Mouse (Mus musculus) erythroid progenitor cell, adult 5-6 weeks (primary cell): ENCODE results near the gene Fkbp6. TPM values are rescaled to one million over a fixed set of nuclear protein-coding genes. Genes with fewer than 3 reads are reported as not detected.
A peak's percentile ranks its signal among the peaks of the same experiment; 100 is the strongest.

Source experiments
- ATAC-seq: replicated peaks from 2 replicates; pipeline ENCODE4 v1.8.0; 2016; ENCODE audit warnings: moderate number of reproducible peaks, mild to moderate bottlenecking, moderate TSS enrichment, inconsistent platforms; ENCODE audit not compliant: poor library complexity, low FRiP score, severe bottlenecking
- total RNA-seq, 2 experiments: library from RNA; stranded (forward) in 1 of 2; stranded (reverse) in 1 of 2; fragments of 150-400 nt in 1 of 2; fragments of 186-747, 209-891 nt in 1 of 2; gene quantifications; 2 replicates each; pipeline versions ENCODE4 v1.2.3 to v1.2.4; 2015 to 2017; ENCODE audit warnings: low replicate concordance in 2 of 2

Gene Fkbp6
- total RNA-seq, 2 experiments from 2014 or later, result not detected

DNA sequence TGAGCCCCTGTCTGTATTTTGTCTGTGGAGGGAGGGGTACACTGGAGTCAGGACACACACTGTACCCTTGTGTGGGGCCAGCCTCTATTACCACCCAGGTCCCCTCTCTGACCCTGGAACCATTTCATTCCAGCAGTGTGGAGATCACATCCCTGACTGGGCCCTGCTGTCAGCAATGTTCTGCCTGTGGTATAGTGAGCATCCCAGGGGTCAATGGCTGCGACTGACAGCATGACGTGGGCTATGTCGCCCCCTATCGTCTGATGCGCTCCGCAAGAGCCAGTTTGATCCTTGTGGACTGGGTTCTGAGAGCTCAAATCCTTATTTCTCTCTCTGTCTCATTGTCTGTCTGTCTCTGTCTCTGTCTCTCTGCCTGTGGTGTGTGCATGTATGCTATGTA is 63.7 kb downstream of the Fkbp6 start:
- no peak for ATAC-seq

GRCm38 (mm10) chr5:135285211-135285610 is 64.6 kb downstream of the Fkbp6 start:
- ATAC-seq, result no peak

- ATAC-seq, result no peak
Observed at GRCm38 (mm10) chr5:135280226-135280625, 69.6 kb downstream of the Fkbp6 start.

DNA sequence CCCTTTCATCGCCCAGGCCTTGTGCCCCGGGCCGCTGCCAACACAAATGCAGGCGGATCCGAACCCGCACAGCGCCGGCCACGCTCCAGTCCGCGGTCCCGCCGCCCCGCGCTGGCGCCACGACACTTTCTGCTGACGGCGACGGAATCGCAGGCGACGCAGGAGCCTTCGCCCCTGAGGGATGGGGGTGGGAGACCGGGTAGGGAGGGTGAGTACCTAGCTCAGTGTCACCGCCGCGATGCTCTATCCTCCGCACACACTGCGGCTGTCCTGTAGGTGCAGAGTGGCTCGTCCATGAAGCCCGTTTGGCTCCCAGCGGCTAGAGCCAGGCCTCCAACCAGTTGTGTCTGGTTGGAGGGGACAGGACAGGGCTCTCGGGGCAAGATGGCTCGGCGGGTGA is 73.2 kb downstream of the Fkbp6 start:
- no peak for ATAC-seq

DNA sequence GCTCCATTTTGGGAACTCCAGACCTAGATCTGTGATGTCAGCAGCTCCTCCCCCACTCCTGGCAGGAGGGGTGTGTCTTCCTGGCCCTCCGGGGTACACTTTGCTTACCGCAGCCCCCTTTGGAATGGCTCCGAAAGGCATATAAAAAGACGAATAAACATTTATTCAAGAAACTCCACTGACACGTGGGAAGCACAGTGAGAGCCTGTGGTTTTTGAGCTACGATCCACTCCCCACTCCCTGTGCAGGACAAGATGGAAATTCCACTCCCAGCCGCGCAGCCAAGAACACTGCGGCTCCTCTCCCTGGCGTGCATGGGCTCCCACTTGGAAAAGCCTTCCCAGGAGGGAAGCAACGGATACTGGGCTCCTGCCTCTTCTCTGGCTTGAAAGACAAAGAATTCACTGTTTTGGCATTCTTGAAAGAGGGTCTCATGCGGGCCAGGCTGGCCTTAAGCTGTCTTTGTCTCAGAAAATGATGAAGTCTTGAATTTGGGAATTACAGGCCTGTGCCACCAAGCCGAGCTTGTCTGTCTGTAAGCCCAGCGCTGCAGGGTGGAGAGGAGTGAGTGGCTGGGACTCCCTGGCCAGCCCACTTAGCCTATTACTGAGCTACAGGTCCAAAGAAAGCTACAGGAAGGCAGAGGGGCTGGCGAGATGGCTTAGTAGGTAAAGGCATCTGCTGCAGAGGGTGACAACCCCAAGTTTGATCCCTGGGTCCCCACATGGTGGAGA is 75.0 kb downstream of the Fkbp6 start:
- ATAC-seq, result no peak

GRCm38 (mm10) chr5:135271563-135272165 is 78.2 kb downstream of the Fkbp6 start:
- ATAC-seq, result no peak

DNA sequence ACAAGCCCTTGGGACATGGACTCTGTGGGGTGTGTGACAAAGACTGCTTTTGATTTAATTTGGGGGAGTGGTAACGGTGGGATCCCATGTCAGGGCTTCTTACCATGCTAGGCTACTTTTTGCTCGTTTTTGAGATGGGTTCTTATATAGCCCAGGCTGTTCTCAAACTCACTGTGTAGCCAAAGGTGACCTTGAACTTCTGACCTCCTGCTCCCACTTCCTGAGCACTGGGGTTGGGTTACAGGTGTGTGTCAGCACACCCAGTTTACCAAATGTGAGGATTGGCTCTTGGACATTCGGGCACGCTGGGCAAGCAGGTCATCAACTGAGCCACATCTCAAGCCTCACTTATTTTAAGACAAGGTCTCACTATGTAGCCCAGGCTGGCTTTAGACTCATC is 79.5 kb downstream of the Fkbp6 start:
- ATAC-seq, result no peak

- no peak for ATAC-seq
Observed at GRCm38 (mm10) chr5:135269451-135269850, 80.4 kb downstream of the Fkbp6 start.

GRCm38 (mm10) chr5:135264548-135264947 is 85.3 kb downstream of the Fkbp6 start:
- no peak for ATAC-seq

DNA sequence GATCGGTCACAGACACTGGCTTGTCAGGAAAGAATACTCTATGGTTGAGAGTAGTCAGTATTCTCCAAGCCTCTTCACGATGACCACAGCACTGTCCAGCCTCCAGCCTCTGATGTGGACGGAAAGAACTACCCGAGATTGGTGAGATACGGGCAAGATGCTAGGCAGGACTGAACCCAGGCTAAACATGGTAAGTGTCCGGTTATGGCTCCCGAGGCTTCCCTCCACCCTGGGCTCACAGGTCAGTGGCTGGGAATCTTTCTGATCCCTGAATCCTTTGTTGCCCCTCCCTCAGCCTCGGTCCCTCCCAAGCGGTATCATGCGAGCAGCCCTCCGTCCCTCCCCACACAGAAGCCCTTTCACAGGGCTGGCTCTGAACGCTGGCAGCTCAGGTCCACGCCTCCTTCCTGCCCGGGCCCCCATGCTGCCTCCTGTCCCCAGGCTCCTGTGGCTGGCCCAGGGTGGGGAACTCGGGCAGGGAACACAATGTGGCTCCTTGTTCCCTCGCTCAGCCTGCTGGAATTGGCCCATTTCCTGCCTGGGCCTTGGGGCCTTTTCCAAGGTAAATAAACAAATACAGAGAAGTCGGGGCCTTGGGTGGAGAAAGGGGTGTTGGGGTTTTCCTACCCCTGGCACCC is 85.9 kb downstream of the Fkbp6 start:
- ATAC-seq, result no peak

DNA sequence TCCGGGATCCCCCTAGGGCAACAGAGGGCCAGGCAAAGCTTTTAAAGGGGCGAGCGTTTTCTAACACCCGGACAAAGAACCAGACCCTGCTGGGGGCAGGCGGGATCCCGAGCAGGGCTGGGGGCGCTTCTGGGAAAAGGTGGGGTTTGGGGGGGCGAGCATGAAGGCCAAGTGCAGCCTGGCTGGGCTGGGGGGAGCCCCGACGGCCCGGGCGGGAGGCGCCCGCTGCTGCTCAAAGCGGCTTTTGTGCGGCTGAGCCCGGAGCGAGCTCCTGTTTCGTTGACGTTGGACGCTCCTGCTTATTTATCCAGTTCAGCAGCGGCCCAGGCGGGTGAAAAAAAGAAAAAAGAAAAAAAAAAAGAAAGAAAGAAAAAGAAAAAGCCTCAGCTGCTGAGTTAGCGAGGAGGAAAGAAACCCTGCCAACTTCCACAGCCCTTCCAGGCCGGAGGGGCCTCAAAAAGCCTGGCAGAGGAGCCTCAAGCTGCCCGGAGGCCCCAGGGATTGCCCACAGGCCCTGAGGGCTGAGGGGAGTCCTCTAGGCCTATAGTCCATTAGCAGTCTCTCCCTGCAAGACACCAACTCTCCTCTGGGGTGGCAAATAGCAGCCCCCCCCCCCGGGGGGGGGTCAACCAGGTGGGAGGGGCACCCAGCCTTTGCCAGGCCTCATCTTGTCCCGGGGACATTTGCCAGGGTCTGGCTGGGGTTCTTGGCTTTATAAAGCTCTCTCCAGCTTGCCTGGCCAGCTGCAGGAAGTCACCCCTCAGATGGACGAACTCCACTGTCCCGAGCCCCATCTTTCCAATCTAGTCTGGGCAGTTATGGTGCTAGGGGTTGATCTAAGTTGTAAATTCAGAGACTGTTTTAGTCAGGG is 91.3 kb downstream of the Fkbp6 start:
- ATAC-seq, result no peak

GRCm38 (mm10) chr5:135257559-135257958 is 92.3 kb downstream of the Fkbp6 start:
- ATAC-seq, result no peak

DNA sequence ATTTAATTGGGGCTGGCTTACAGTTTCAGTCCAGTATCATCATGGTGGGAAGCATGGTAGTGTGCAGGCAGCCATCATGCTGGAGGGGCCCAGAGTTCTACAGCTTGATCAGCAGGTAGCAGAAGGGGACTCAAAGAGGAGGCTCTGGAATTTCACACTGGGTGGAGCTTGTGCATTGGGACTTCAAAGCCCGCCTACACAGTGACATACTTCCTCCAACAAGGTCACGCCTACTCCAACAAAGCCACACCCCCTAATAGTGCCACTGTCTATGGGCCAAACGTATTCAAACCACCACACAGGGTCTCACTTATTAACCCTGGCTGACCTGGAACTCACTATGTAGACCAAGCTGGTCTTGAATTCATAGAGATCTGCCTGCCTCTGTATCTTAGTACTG is 93.7 kb downstream of the Fkbp6 start:
- ATAC-seq, result no peak

DNA sequence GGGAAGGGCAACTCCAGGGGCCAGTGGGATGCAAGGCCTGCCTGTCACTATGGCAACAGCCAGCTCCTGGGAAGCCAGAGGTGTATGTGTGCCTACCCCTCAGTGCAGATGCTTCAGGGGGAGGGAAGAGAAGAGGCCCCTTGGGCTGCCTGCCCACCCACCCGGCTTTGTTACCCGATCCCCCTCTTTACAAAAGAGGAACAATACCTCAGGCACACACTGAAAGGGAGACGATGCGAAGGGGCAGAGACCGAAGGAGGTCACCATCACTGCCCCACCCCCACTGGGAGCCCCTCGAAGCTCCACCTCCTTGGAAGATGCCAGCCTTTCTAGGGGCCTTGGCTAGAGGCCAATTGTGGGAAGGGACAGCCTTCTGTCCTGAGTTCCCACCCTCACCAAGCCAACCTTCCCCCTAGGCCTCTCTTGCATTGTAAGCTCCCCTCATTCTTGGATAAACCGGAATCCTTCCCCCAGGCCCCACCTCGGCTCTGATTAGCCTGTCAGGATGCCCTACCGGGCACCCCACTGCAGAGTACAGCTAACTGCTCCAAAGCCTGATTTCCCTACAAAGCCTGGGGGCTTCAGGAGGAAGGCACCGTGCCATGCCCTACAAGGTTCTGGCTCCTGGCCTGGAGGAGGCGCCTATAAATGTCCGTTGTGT is 96.0 kb downstream of the Fkbp6 start:
- ATAC-seq, result no peak

DNA sequence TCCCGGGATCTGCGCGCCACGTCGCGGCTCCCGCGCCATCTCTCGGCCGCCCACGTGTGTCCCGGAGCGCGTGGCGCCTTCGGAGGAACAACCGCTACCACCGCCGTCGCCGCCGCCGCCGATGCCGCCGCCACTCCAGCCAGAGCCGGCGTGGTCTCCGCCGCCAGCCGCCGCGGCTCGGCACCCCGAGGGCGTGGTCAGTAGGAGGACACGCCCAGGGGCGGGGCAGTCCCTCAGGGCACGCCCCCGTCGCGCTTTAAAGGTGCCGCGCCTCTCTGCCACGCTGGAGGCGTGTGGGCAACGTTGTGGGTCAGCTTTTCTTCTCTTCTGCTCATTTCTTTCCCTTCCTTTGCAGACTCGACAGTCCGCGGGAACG is 98.8 kb downstream of the Fkbp6 start, which contains the start of gene Fzd9:
TSS of gene Fzd9 (minus strand) at position 152 of the 376 bp plus-strand sequence.
- peak; percentile 78 for ATAC-seq

GRCm38 (mm10) chr5:135250186-135251078 is 99.4 kb downstream of the Fkbp6 start:
- no peak for ATAC-seq

- ATAC-seq, result no peak
Observed at GRCm38 (mm10) chr5:135248956-135249676, 100.7 kb downstream of the Fkbp6 start.

GRCm38 (mm10) chr5:135247337-135247736 is 102.5 kb downstream of the Fkbp6 start:
- no peak for ATAC-seq
